Mouse (Mus musculus): Measurements from ENCODE around the gene Hes7.

DNA sequence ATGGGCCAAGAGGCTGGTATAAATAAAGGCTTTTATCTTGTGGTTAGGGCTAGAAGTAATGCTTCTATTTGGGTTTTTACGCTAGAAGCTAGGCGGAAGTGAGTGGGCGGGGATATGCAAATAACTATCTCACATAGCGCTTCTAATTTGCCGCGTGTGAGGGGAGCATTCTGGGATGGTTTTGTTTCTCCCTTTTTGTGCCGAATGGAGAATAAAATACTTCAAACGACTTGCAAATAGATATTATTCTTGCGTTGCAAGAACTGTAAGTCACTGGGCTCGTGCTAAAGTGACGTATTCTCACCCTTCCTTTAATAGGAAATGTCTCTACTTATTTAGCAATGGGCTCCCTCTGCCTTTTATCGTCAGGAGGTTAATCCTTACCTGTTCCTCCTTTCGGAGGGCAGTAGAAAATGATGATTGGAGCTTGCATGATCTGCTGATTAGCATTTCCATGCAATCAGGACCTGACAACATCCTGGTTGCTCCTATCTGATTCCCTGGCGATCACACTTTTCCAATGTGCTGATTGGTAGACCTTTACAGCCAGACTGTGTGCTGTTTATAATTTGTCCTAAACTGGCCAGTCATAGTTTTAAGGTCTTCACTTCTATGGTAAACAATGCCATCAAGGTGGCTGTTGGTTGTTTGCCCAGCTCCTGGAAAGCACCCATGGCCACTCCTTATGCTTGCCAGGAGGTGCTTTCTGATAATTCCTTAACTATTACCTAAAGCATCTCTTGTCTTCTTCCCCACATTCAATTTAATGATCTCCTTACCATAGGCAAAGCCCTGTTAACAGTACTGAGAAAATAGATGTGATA is 46.9 kb upstream of the Hes7 start:
- TF ChIP-seq GATA1 (IDR thresholded peaks at IDR 0.05; ENCODE audit: borderline replicate concordance, low read length): peak; percentile 100
- TF ChIP-seq FLI1 (IDR thresholded peaks at IDR 0.05; ENCODE audit: low read length): no peak

All from megakaryocyte, embryonic 14.5 days (primary cell).